Mouse (Mus musculus): ENCODE measurements around the gene Cep95. TPM values are rescaled to one million over a fixed set of nuclear protein-coding genes. Genes with fewer than 3 reads are reported as not detected.
"Not testable (repeated sequence)": the region's sequence is repeated elsewhere in the genome, so short reads cannot be mapped to it uniquely, and the experiment has no call there.

The Cep95 gene
- polyA plus RNA-seq, 1 experiment: 31.8 TPM

GRCm38 (mm10) chr11:106778589-106779387 is 10.3 kb upstream of the Cep95 start:
- H3K27me3 ChIP-seq (ENCODE audit: control insufficient read depth, insufficient read depth, low read length): no peaks in the 10 kb centered on the region
- peak overlapping the region; percentile 61 for H3K4me3 ChIP-seq (replicated peaks; ENCODE audit: insufficient read depth, low read depth, low read length)
- peaks cover 5% of the 10 kb centered on the region; the same call in 1 of the 2 replicates for H3K4me1 ChIP-seq (ENCODE audit: control insufficient read depth, insufficient read depth, low read length)
- DNase-seq: no peak
- TF ChIP-seq CTCF (IDR thresholded peaks at IDR 0.05; ENCODE audit: borderline replicate concordance, insufficient read depth, low read depth, low read length) (no peak), POLR2A (IDR thresholded peaks at IDR 0.05; ENCODE audit: borderline replicate concordance, insufficient read depth, low read length) (no peak)
- H3K27ac ChIP-seq (ENCODE audit: insufficient read depth, low read length): peak overlapping the region; percentile 58
- 2% methylated on average over 39 of the region's 39 CpGs for WGBS

GRCm38 (mm10) chr11:106779388-106780088 is 9.5 kb upstream of the Cep95 start, which contains the start of gene Polg2:
Gene Polg2 (minus strand): TSS chr11:106779537.
- peak; percentile 90 for DNase-seq
- peaks cover 5% of the 10 kb centered on the region; the same call in 1 of the 2 replicates for H3K4me1 ChIP-seq (ENCODE audit: control insufficient read depth, insufficient read depth, low read length)
- under 1% methylated on average over 30 of the region's 30 CpGs for WGBS
- TF ChIP-seq POLR2A (IDR thresholded peaks at IDR 0.05; ENCODE audit: borderline replicate concordance, insufficient read depth, low read length): peak; percentile 82
- no peak for TF ChIP-seq CTCF (IDR thresholded peaks at IDR 0.05; ENCODE audit: borderline replicate concordance, insufficient read depth, low read depth, low read length)
- H3K27ac ChIP-seq (ENCODE audit: insufficient read depth, low read length): peak within 1 kb of the TSS; percentile 68
- peak within 1 kb of the TSS; percentile 61 for H3K4me3 ChIP-seq (replicated peaks; ENCODE audit: insufficient read depth, low read depth, low read length)
- H3K27me3 ChIP-seq (ENCODE audit: control insufficient read depth, insufficient read depth, low read length): no peaks in the 10 kb centered on the region

- Histone ChIP-seq H3K4me1 (ENCODE audit: control insufficient read depth, insufficient read depth, low read length) (peaks cover 5% of the 10 kb centered on the region; the same call in 1 of the 2 replicates), H3K27ac (ENCODE audit: insufficient read depth, low read length) (no peak overlapping the region; the same call in 1 of the 2 replicates), H3K27me3 (ENCODE audit: control insufficient read depth, insufficient read depth, low read length) (no peaks in the 10 kb centered on the region), H3K4me3 (replicated peaks; ENCODE audit: insufficient read depth, low read depth, low read length) (no peak overlapping the region)
- no peak for DNase-seq
- TF ChIP-seq POLR2A (IDR thresholded peaks at IDR 0.05; ENCODE audit: borderline replicate concordance, insufficient read depth, low read length) (no peak), CTCF (IDR thresholded peaks at IDR 0.05; ENCODE audit: borderline replicate concordance, insufficient read depth, low read depth, low read length) (no peak)
- 48% methylated on average over 4 of the region's 4 CpGs for WGBS
Observed at GRCm38 (mm10) chr11:106780089-106780425, 9.0 kb upstream of the Cep95 start.

GRCm38 (mm10) chr11:106780590-106781220 is 8.3 kb upstream of the Cep95 start:
- Histone ChIP-seq H3K4me3 (replicated peaks; ENCODE audit: insufficient read depth, low read depth, low read length) (no peak overlapping the region), H3K27ac (ENCODE audit: insufficient read depth, low read length) (no peak overlapping the region), H3K27me3 (ENCODE audit: control insufficient read depth, insufficient read depth, low read length) (no peaks in the 10 kb centered on the region), H3K4me1 (ENCODE audit: control insufficient read depth, insufficient read depth, low read length) (peaks cover 5% of the 10 kb centered on the region; the same call in 1 of the 2 replicates)
- 57% methylated on average over 6 of the region's 6 CpGs for WGBS
- DNase-seq: no peak
- TF ChIP-seq POLR2A (IDR thresholded peaks at IDR 0.05; ENCODE audit: borderline replicate concordance, insufficient read depth, low read length) (no peak), CTCF (IDR thresholded peaks at IDR 0.05; ENCODE audit: borderline replicate concordance, insufficient read depth, low read depth, low read length) (no peak)

- H3K27ac ChIP-seq (ENCODE audit: insufficient read depth, low read length); H3K4me3 ChIP-seq (replicated peaks; ENCODE audit: insufficient read depth, low read depth, low read length); H3K4me1 ChIP-seq (ENCODE audit: control insufficient read depth, insufficient read depth, low read length); DNase-seq; H3K27me3 ChIP-seq (ENCODE audit: control insufficient read depth, insufficient read depth, low read length): not testable (repeated sequence)
- 73% methylated on average over 7 of the region's 7 CpGs for WGBS
Observed at GRCm38 (mm10) chr11:106782271-106782670, 6.8 kb upstream of the Cep95 start.

- 37% methylated on average over 9 of the region's 9 CpGs for WGBS
- DNase-seq: no peak
- TF ChIP-seq POLR2A (IDR thresholded peaks at IDR 0.05; ENCODE audit: borderline replicate concordance, insufficient read depth, low read length): no peak
- no peak for TF ChIP-seq CTCF (IDR thresholded peaks at IDR 0.05; ENCODE audit: borderline replicate concordance, insufficient read depth, low read depth, low read length)
Observed at GRCm38 (mm10) chr11:106782841-106783764, 5.9 kb upstream of the Cep95 start.

GRCm38 (mm10) chr11:106784476-106784875 is 4.6 kb upstream of the Cep95 start:
- no peak overlapping the region for H3K4me3 ChIP-seq (replicated peaks; ENCODE audit: insufficient read depth, low read depth, low read length)
- H3K4me1 ChIP-seq (ENCODE audit: control insufficient read depth, insufficient read depth, low read length): peaks cover 5% of the 10 kb centered on the region; the same call in 1 of the 2 replicates
- WGBS: 31% methylated on average over 2 of the region's 2 CpGs
- no peak for DNase-seq
- no peaks in the 10 kb centered on the region for H3K27me3 ChIP-seq (ENCODE audit: control insufficient read depth, insufficient read depth, low read length)
- no peak for TF ChIP-seq POLR2A (IDR thresholded peaks at IDR 0.05; ENCODE audit: borderline replicate concordance, insufficient read depth, low read length)
- no peak for TF ChIP-seq CTCF (IDR thresholded peaks at IDR 0.05; ENCODE audit: borderline replicate concordance, insufficient read depth, low read depth, low read length)
- H3K27ac ChIP-seq (ENCODE audit: insufficient read depth, low read length): no peak overlapping the region

More at GRCm38 (mm10) chr11:106782841-106783764, 5.9 kb upstream of the Cep95 start:
- Histone ChIP-seq H3K27me3 (ENCODE audit: control insufficient read depth, insufficient read depth, low read length) (no peaks in the 10 kb centered on the region), H3K27ac (ENCODE audit: insufficient read depth, low read length) (no peak overlapping the region), H3K4me3 (replicated peaks; ENCODE audit: insufficient read depth, low read depth, low read length) (no peak overlapping the region), H3K4me1 (ENCODE audit: control insufficient read depth, insufficient read depth, low read length) (peaks cover 5% of the 10 kb centered on the region; the same call in 1 of the 2 replicates)
